Mouse (Mus musculus) cerebellum, adult 2 months (tissue): ENCODE results near the gene Itpr3.

ENCODE experiments used
- CTCF ChIP-seq: fragments of 200-500 bp; IDR thresholded peaks from 2 replicates; pipeline ENCODE4 v1.5.1; 2011; ENCODE audit warnings: low read depth, mild to moderate bottlenecking, control low read depth, low read length, moderate library complexity, borderline replicate concordance; ENCODE audit not compliant: insufficient read depth
- POLR2A ChIP-seq: fragments of 200-500 bp; IDR thresholded peaks from 2 replicates; pipeline ENCODE4 v1.6.1; 2011; ENCODE audit warnings: low read length, control low read depth, borderline replicate concordance; ENCODE audit not compliant: insufficient read depth

- TF ChIP-seq POLR2A, result no peak
- TF ChIP-seq CTCF, result no peak
Observed at GRCm38 (mm10) chr17:27045164-27045563, 11.9 kb upstream of the Itpr3 start.
